Mouse (Mus musculus): ENCODE results near the gene Slc38a4. TPM values are rescaled to one million over a fixed set of nuclear protein-coding genes. Genes with fewer than 3 reads are reported as not detected.

Slc38a4 gene
- polyA plus RNA-seq, 1 experiment from 2014 or later: 0.10 TPM

GRCm38 (mm10) chr15:97000319-97001251 lies 55.2 kb downstream of the Slc38a4 start:
- no peaks in the 10 kb centered on the region for H3K27me3 ChIP-seq
- POLR2A ChIA-PET: interaction anchor here (1.0 to 1.4 kb wide), 2 partner anchors 8 to 105 kb away, joined by 3 read pairs; no protein-coding TSS in a partner anchor
- ATAC-seq (no peak), DNase-seq (ENCODE audit: low read depth, low spot score) (no peak)
- TF ChIP-seq CTCF (IDR thresholded peaks at IDR 0.05): no peak
- in situ Hi-C loops (cut with MboI; ENCODE audit: low pct_unique_long_range_greater_than_20kb): no loop called here
- CTCF ChIA-PET: interaction anchor here (1.1 to 1.7 kb wide), 2 partner anchors 16 to 53 kb away, joined by 3 read pairs; no protein-coding TSS in a partner anchor

GRCm38 (mm10) chr15:96999401-96999800 lies 56.4 kb downstream of the Slc38a4 start:
- DNase-seq (ENCODE audit: low read depth, low spot score): no peak
- TF ChIP-seq CTCF (IDR thresholded peaks at IDR 0.05): no peak
- no peak for ATAC-seq
- H3K27me3 ChIP-seq: no peaks in the 10 kb centered on the region
- in situ Hi-C loops (cut with MboI; ENCODE audit: low pct_unique_long_range_greater_than_20kb): no loop called here
- ChIA-PET CTCF (interaction anchor here (1.7 kb wide), 1 partner anchor 52 kb away, joined by 3 read pairs; no protein-coding TSS in a partner anchor), POLR2A (interaction anchor here (1.4 kb wide), 1 partner anchor 9 kb away, joined by 3 read pairs; no protein-coding TSS in a partner anchor)

- DNase-seq (ENCODE audit: low read depth, low spot score) (no peak), ATAC-seq (no peak)
- H3K27me3 ChIP-seq: no peaks in the 10 kb centered on the region
- POLR2A ChIA-PET: interaction anchor here (1.8 kb wide), 1 partner anchor 11 kb away, joined by 5 read pairs; no protein-coding TSS in a partner anchor
- CTCF ChIA-PET: interaction anchor here (1.2 kb wide), 1 partner anchor 49 kb away, joined by 3 read pairs; no protein-coding TSS in a partner anchor
- in situ Hi-C loops (cut with MboI; ENCODE audit: low pct_unique_long_range_greater_than_20kb): no loop called here
- TF ChIP-seq CTCF (IDR thresholded peaks at IDR 0.05): no peak
Observed at GRCm38 (mm10) chr15:96985618-96986017, 70.1 kb downstream of the Slc38a4 start.

- in situ Hi-C loops (cut with MboI; ENCODE audit: low pct_unique_long_range_greater_than_20kb): no loop called here
- ChIA-PET POLR2A (interaction anchor here (0.7 to 0.8 kb wide), 3 partner anchors 137 to 292 kb away, joined by 3 to 7 read pairs (median 4); no protein-coding TSS in a partner anchor), CTCF (no interaction called here)
- DNase-seq (ENCODE audit: low read depth, low spot score) (no peak), ATAC-seq (no peak)
- TF ChIP-seq CTCF (IDR thresholded peaks at IDR 0.05): no peak
- no peaks in the 10 kb centered on the region for H3K27me3 ChIP-seq
Observed at GRCm38 (mm10) chr15:96983581-96984330, 72.0 kb downstream of the Slc38a4 start.

- ATAC-seq (no peak), DNase-seq (ENCODE audit: low read depth, low spot score) (no peak)
- CTCF ChIA-PET: no interaction called here
- in situ Hi-C loops (cut with MboI; ENCODE audit: low pct_unique_long_range_greater_than_20kb): no loop called here
- POLR2A ChIA-PET: interaction anchor here (1.5 kb wide), 1 partner anchor 11 kb away, joined by 5 read pairs; no protein-coding TSS in a partner anchor
- TF ChIP-seq CTCF (IDR thresholded peaks at IDR 0.05): no peak
- no peaks in the 10 kb centered on the region for H3K27me3 ChIP-seq
Observed at GRCm38 (mm10) chr15:96975125-96975524, 80.6 kb downstream of the Slc38a4 start.

- ATAC-seq (no peak), DNase-seq (ENCODE audit: low read depth, low spot score) (no peak)
- in situ Hi-C loops (cut with MboI; ENCODE audit: low pct_unique_long_range_greater_than_20kb): loop anchor here (5.0 to 25.0 kb wide), 3 partner anchors 163 to 688 kb away; no protein-coding TSS in a partner anchor
- H3K27me3 ChIP-seq: no peaks in the 10 kb centered on the region
- ChIA-PET POLR2A (interaction anchor here (1.5 kb wide), 1 partner anchor 12 kb away, joined by 5 read pairs; no protein-coding TSS in a partner anchor), CTCF (interaction anchor here (0.6 kb wide), 1 partner anchor 21 kb away, joined by 3 read pairs; no protein-coding TSS in a partner anchor)
- TF ChIP-seq CTCF (IDR thresholded peaks at IDR 0.05): no peak
Observed at GRCm38 (mm10) chr15:96974131-96974530, 81.6 kb downstream of the Slc38a4 start.

- ATAC-seq (no peak), DNase-seq (ENCODE audit: low read depth, low spot score) (no peak)
- TF ChIP-seq CTCF (IDR thresholded peaks at IDR 0.05): no peak
- no peaks in the 10 kb centered on the region for H3K27me3 ChIP-seq
- ChIA-PET CTCF (interaction anchor here (0.6 kb wide), 1 partner anchor 21 kb away, joined by 3 read pairs; no protein-coding TSS in a partner anchor), POLR2A (no interaction called here)
- in situ Hi-C loops (cut with MboI; ENCODE audit: low pct_unique_long_range_greater_than_20kb): loop anchor here (5.0 to 25.0 kb wide), 3 partner anchors 164 to 689 kb away; no protein-coding TSS in a partner anchor
Observed at GRCm38 (mm10) chr15:96973370-96973769, 82.4 kb downstream of the Slc38a4 start.

GRCm38 (mm10) chr15:96972706-96973274 lies 83.0 kb downstream of the Slc38a4 start:
- ATAC-seq (no peak), DNase-seq (ENCODE audit: low read depth, low spot score) (no peak)
- ChIA-PET CTCF (interaction anchor here (0.7 kb wide), 1 partner anchor 18 kb away, joined by 3 read pairs; no protein-coding TSS in a partner anchor), POLR2A (interaction anchor here (0.6 to 0.8 kb wide), 2 partner anchors 260 to 333 kb away, joined by 3 read pairs; no protein-coding TSS in a partner anchor)
- no peaks in the 10 kb centered on the region for H3K27me3 ChIP-seq
- TF ChIP-seq CTCF (IDR thresholded peaks at IDR 0.05): no peak
- in situ Hi-C loops (cut with MboI; ENCODE audit: low pct_unique_long_range_greater_than_20kb): loop anchor here (5.0 to 25.0 kb wide), 3 partner anchors 165 to 690 kb away; no protein-coding TSS in a partner anchor

GRCm38 (mm10) chr15:96971906-96972305 lies 83.8 kb downstream of the Slc38a4 start:
- in situ Hi-C loops (cut with MboI; ENCODE audit: low pct_unique_long_range_greater_than_20kb): loop anchor here (5.0 to 25.0 kb wide), 3 partner anchors 165 to 690 kb away; no protein-coding TSS in a partner anchor
- DNase-seq (ENCODE audit: low read depth, low spot score) (no peak), ATAC-seq (no peak)
- POLR2A ChIA-PET: interaction anchor here (0.5 to 0.8 kb wide), 2 partner anchors 261 to 535 kb away, joined by 3 to 5 read pairs; no protein-coding TSS in a partner anchor
- TF ChIP-seq CTCF (IDR thresholded peaks at IDR 0.05): no peak
- CTCF ChIA-PET: interaction anchor here (0.7 kb wide), 1 partner anchor 17 kb away, joined by 3 read pairs; no protein-coding TSS in a partner anchor
- H3K27me3 ChIP-seq: no peaks in the 10 kb centered on the region

Data from Patski (cell line).